Mouse (Mus musculus) cerebellum, adult (tissue): ENCODE results near the gene Ckap2l.

Source experiments
- ATAC-seq: cut with Nextera tagmentation; 2 replicates; pipeline ENCODE4 v1.9.2; 2017; ENCODE audit warnings: mild to moderate bottlenecking, moderate library complexity, mixed read lengths; ENCODE audit not compliant: insufficient number of reproducible peaks, low FRiP score, low TSS enrichment

Gene Ckap2l

DNA sequence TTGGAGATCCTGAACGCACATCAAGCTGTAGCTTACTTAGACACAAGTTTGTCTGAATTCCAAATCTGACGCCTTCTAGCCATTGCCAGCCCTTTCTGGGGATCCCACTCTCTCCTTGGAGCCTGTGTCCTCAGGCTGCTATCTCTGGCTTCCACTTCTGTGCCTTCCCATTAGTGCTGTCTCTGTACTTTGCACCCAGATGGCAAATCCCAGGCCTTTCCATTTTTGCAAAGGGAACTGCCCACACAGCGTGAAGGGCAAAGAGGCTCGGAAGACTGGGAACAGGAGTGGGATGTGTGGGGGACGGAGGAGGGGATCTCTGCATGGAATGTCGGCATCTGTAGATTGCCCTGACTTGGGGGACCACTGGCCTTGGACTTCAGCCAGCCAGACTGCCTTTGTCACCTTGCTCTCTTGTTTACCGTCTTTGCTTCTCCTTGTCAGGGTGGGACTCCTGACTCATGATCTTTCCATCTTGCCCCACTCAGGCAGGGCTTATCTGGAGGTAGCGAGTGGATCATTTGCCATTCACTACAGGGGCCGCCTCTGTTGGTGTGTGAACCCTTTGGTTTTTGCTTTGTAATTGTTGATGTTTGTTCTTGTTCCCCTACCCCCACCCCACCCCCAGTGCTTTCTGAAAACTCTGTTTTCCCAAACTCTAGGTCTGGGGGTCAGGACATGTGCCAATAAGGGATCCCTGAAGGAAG is 56.1 kb downstream of the Ckap2l start:
- no peak for ATAC-seq

- ATAC-seq = no peak
Observed at GRCm38 (mm10) chr2:129236526-129236925, 60.5 kb downstream of the Ckap2l start.

GRCm38 (mm10) chr2:129234731-129235130 is 62.3 kb downstream of the Ckap2l start:
- no peak for ATAC-seq

GRCm38 (mm10) chr2:129233803-129234477 is 63.1 kb downstream of the Ckap2l start:
- no peak for ATAC-seq

DNA sequence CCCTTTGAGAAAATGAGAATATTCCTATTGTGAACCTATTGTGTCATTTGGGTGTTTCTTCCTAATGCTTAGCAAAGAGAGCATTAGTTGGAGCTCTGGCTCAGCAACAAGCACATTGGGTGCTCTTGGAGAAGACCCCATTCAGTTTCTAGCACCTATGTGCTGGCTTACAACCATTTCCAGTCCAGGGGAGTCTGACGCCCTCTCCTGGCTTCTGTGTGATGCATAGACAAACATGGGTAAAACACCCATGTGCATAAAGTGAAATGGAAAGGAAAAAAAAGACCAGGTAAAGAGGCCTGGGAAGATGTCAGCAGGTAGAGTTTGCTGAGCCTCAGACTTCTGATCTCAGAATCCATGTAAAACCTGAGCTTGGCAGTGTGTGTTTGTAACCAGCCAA is 63.8 kb downstream of the Ckap2l start:
- no peak for ATAC-seq

DNA sequence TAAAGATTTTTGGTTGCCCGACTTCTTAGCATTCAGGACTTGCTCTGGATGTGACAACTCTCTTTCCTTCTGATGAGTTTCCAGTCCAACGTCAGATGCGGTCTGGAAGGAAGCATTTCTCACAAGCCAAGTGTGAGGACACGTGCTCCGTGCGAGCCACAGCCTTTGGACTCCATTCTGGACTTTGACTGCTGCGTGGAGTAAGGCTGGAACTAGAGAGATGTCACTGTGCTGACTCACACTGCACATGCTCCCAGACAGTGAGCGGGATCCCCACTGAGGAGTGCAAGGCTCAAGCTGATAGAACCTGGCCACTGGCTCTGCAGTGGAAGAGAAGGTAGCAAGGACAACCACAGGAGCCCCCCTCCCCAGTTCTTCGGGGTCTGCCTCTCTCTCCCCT is 64.5 kb downstream of the Ckap2l start:
- no peak for ATAC-seq

- no peak for ATAC-seq
Observed at GRCm38 (mm10) chr2:129232023-129232422, 65.0 kb downstream of the Ckap2l start.

DNA sequence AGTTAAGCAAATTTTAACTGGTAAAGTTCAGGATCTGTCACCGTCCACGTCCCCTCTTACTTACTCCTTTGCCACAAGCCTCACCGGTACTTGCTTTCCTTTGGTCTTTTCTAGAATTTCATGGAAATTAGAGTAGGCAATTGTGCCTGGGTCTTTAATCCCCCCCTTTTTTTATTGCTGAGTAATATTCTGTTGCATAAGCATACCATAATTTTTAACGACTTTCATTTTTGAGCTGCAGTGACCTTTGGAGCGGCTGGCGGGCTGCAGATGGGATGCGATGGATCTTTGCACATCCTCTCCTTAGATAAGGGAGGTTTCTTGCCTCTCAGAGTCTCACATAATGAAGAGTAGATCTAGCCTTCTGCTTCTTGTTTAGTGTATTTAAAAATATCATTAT is 67.7 kb downstream of the Ckap2l start:
- no peak for ATAC-seq

DNA sequence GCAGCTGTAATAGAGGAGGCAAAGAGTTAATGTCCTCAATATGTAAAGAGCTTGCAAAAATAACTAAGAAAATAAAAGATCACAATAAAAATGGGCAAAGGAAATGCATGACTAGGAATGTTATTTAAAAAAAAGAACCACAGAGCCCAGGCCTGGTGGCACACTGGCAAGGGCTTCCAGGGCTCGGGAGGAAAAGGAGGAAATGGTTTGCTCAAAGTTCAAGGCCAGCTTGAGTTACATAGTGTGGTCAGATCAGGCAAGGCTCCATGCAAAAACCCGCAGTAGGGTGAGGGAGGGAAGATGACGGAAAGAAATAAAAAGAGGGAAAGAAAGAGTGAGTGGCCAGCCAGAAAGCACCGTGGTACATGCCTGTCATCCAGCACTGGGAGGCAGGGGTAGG is 68.4 kb downstream of the Ckap2l start:
- ATAC-seq = no peak

GRCm38 (mm10) chr2:129227709-129228108 is 69.3 kb downstream of the Ckap2l start:
- no peak for ATAC-seq

- no peak for ATAC-seq
Observed at GRCm38 (mm10) chr2:129227011-129227529, 69.9 kb downstream of the Ckap2l start.

DNA sequence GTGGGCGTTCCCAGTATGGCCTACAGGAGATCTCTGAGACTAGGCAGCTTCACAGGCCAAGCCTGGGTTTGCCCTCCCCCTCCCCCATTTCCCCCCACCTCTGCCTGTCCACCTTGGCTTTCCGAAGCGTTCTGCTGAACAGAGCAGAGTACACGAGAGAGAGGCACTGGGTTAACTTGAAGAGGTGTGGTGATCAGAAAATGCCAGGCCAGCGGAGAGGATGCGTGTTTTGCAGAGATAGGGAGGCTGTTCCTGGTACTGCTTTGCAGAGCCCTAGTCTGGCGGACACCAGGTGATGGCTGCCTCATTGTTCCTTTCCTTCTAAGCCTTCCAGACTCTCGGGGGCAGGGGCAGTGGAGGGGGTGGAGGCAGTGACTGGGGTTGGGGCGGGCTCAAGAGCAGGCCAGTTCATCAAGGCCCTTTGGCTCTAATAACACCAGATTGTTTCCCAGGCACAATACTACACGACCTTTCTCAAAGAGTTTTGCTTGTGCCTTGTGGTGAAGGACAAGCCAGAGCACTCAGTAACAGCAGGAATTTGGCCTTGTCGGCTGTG is 70.6 kb downstream of the Ckap2l start:
- no peak for ATAC-seq

DNA sequence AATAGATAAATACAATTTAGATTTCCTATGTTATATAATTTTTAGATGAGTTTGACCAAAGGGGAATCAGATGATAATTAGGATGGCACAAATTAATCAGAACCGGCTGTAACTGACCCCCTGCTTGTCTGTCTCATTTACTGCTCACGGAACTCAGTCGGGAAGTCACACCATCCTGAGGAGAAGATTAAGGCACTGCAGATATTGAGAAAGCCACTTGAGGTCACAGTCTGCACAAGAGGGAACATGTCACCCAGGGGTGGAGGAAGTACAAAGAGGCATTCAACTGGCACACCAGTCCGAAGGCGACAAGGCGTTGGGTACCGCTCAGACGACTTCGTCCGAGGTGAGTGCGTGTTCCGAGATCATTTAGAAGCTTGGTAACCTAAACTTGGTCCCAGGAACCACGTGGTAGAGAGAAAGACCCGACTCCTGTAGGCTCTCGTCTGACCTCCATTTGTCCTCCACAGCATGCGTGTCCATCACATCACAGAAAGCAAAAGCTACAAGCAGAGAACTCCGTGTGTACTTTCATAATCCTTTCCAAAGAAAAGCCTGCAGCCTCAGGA is 71.7 kb downstream of the Ckap2l start:
- ATAC-seq = no peak

DNA sequence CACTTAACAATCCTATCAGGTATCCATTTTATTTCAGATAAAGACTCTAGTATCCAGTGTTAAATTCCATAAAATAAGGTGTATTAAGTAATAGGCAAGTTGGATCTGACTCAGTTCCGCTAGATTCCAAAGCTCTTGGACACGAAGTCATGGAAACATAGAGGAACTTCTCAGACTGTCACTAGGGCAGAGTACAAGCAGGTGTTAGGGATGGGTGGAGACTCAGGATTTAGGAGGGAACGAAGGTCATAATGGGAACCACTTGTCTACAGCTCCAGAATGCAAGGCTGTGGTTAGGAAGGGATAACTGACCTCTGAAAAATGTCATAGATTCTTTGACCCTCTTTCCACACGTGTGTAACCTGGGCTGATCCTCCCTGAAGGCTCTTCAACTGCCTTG is 72.8 kb downstream of the Ckap2l start:
- ATAC-seq = no peak

DNA sequence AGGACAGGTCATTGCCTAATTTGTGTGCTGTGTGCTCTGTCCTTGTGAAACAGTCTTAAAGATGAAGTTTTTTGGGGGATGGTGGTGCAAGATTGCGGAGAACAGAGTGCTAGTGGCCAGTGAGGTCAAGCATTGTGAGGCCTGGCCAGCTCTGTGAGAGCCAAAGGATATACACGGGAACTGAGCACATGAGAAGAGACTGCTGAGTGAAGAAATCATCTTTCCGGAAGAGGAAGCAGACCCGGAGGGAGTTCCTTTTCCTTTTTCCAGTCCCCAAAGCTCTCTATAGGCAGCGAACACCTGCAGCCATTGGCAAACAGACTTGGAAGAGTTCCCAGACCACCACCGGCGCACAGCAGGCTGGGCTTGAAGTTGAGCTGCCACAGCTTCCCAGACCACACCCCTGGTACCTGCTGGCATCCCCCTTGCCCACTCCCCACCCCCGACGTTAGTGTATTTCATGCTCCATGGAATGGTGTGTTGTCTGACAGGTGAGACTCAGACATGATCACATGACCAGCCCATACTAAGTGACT is 75.8 kb downstream of the Ckap2l start:
- ATAC-seq = no peak

DNA sequence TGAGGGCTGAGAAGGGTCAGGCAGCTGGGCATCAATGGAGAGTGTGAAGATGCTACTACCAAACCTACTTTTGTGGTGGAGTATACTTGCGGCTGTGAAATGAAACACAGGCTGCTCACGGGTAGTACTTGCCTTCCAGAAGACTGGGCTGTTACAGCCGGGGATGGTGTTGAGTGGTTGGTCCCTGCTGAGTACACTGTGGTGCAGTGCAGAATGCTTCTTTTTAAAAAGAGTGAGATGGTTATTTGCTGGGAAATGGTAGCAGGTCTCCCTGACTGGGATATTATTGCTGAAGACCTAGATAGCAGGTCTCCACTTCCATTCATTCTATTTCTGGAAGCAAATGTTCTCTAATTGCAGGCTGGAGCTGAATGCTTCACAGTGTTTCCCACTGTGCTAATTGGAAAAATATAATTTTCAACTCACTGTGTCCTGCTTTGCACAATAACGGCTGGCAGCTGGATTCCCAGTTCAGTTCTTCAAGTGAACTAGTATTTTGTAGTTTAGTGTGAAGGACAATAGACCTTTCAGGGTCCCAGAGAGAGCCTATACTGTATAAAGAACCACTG is 78.4 kb downstream of the Ckap2l start:
- no peak for ATAC-seq
